10 mouse cellular contexts compared by ENCODE assay signal in the genomic region with DNA sequence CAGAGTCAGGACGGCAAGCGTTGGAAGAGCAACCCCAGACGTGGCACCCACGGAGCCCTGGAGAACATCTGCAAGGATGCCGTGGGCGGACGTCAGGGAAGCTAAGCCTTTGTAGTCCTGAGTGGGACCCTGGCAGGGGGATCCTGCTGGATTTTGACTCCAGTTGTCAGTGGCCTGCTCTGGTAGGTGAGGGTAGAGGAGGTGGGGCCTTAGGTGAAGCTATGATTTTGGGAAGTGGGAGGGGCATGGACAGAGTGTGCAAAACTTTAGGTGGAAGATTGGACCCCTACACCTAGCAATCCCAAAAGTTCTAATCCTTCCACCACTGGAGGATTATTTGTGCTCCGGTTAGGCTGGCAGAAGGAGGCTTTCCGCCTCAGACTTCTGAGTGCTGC. TPM values are rescaled to one million over a fixed set of nuclear protein-coding genes. Genes with fewer than 3 reads are reported as not detected.
DNase-seq lines count a peak whose midpoint lies in the region; ATAC-seq and TF ChIP-seq lines count a peak whose summit lies in the region.
"Had no signal": no experiment of that assay in that cellular context is flagged by ENCODE, and none has a peak within 500 bp of the region (broad histone marks: within the 10 kb centered on the region; RNA-seq: fewer than 3 reads in every experiment).

No protein-coding gene starts in this region.

- TF ChIP-seq CTCF in liver, postnatal 0 days (IDR thresholded peaks at IDR 0.05; ENCODE audit: low read depth), result no peak

- peak overlapping the region; percentile 58 for H3K4me3 ChIP-seq in heart, embryonic 12.5 days
- peak overlapping the region; percentile 44; the same call in 1 of the 2 replicates for H3K4me3 ChIP-seq in hindbrain, embryonic 11.5 days (ENCODE audit: low read depth, low read length)
- H3K4me3 ChIP-seq in liver, postnatal 0 days (ENCODE audit: low read depth, low read length), result peak overlapping the region; percentile 58

- H3K9me3 ChIP-seq in heart, embryonic 12.5 days (replicated peaks), result no peaks in the 10 kb centered on the region
- no peaks in the 10 kb centered on the region for H3K9me3 ChIP-seq in hindbrain, embryonic 11.5 days (ENCODE audit: control insufficient read depth, low read length)
- no peaks in the 10 kb centered on the region for H3K9me3 ChIP-seq in liver, postnatal 0 days (ENCODE audit: low read length)
- H3K9me3 ChIP-seq: G1E had no signal

- H3K4me2 ChIP-seq in heart, embryonic 12.5 days, result peak overlapping the region; percentile 97
- H3K4me2 ChIP-seq in hindbrain, embryonic 11.5 days (replicated peaks; ENCODE audit: low read depth, low read length), result no peak overlapping the region
- peak overlapping the region; percentile 75 for H3K4me2 ChIP-seq in liver, postnatal 0 days (ENCODE audit: low read depth, low read length)

- H3K4me1 ChIP-seq in heart, embryonic 12.5 days (replicated peaks), result peaks cover 66% of the 10 kb centered on the region
- peaks cover 4% of the 10 kb centered on the region; the same call in 1 of the 2 replicates for H3K4me1 ChIP-seq in hindbrain, embryonic 11.5 days (replicated peaks; ENCODE audit: control insufficient read depth, insufficient read depth, low read length)
- H3K4me1 ChIP-seq in liver, postnatal 0 days (ENCODE audit: insufficient read depth), result peaks cover 38% of the 10 kb centered on the region

- TF ChIP-seq EP300 in liver, postnatal 0 days (IDR thresholded peaks at IDR 0.05; ENCODE audit: low read depth), result no peak

- peak overlapping the region; percentile 79 for H3K9ac ChIP-seq in heart, embryonic 12.5 days
- no peak overlapping the region for H3K9ac ChIP-seq in hindbrain, embryonic 11.5 days (ENCODE audit: low read depth, low read length)
- H3K9ac ChIP-seq in liver, postnatal 0 days (replicated peaks), result peak overlapping the region; percentile 69

- ATAC-seq in heart, embryonic 12.5 days (ENCODE audit: insufficient number of reproducible peaks, low FRiP score), result 0 out of 2 replicates have a peak, but pooled peaks have one; percentile 19
- peak; percentile 44; the same call in 1 of the 2 replicates for ATAC-seq in hindbrain, embryonic 11.5 days (ENCODE audit: low FRiP score)
- peak; percentile 26 for ATAC-seq in liver, postnatal 0 days

- H3K27ac ChIP-seq in heart, embryonic 12.5 days (ENCODE audit: poor library complexity, severe bottlenecking), result 0 out of 2 replicates have a peak overlapping the region, but pooled peaks have one; percentile 49
- no peak overlapping the region for H3K27ac ChIP-seq in hindbrain, embryonic 11.5 days (ENCODE audit: low read depth, low read length)
- H3K27ac ChIP-seq in liver, postnatal 0 days (ENCODE audit: low read depth), result peak overlapping the region; percentile 97

- H3K27me3 ChIP-seq in heart, embryonic 12.5 days (replicated peaks), result no peaks in the 10 kb centered on the region
- no peaks in the 10 kb centered on the region; the same call in none of the 2 replicates for H3K27me3 ChIP-seq in hindbrain, embryonic 11.5 days (ENCODE audit: control insufficient read depth, insufficient read depth, low read length)
- H3K27me3 ChIP-seq in liver, postnatal 0 days (ENCODE audit: insufficient read depth, low read length), result no peaks in the 10 kb centered on the region

- no peak for DNase-seq in heart, postnatal 10 days
- peak; percentile 28 for DNase-seq in ES-CJ7 (ENCODE audit: low read depth, low spot score)
- no peak for DNase-seq in hindbrain, embryonic 11.5 days (ENCODE audit: low spot score)
- peak; percentile 15 for DNase-seq in liver, postnatal 0 days
- DNase-seq in right cerebral cortex, postnatal 14 days, result no peak
- no peak for DNase-seq in right cerebral cortex, postnatal 10 days (ENCODE audit: low spot score in 2 of 2)
- no peak for DNase-seq in layer of hippocampus, postnatal 14 days (ENCODE audit: low spot score in 2 of 2)

- H3K36me3 ChIP-seq in heart, embryonic 12.5 days, result no peaks in the 10 kb centered on the region
- no peaks in the 10 kb centered on the region for H3K36me3 ChIP-seq in hindbrain, embryonic 11.5 days (ENCODE audit: control insufficient read depth, insufficient read depth, low read length)
- H3K36me3 ChIP-seq in liver, postnatal 0 days (replicated peaks; ENCODE audit: insufficient read depth, low read length), result no peaks in the 10 kb centered on the region
- H3K36me3 ChIP-seq: G1E had no signal

- WGBS in heart, embryonic 12.5 days, result 21% methylated on average over 9 of the region's 9 CpGs
- WGBS in hindbrain, embryonic 11.5 days, result 24% methylated on average over 9 of the region's 9 CpGs
- WGBS in liver, postnatal 0 days (ENCODE audit: insufficient replicate concordance), result 44% methylated on average over 9 of the region's 9 CpGs

- intact Hi-C loops in heart, postnatal 10 days (cut with DNase I), result loop anchor here (2.0 kb wide), 1 partner anchor 22 kb away; no protein-coding TSS in a partner anchor

RNA-seq across cellular contexts. Expression of gene Epha1, which starts 0.7 kb away (rescaled TPM):
- 4.7 and 5.5 TPM in 2 replicates for polyA plus RNA-seq in heart, embryonic 12.5 days (2016; fragmentation: Nextera tagmentation; extraction: Ambion mirVana)
- total RNA-seq in heart, postnatal 10 days (2021), result under 1 TPM; 0.60 to 0.72 TPM
- polyA plus RNA-seq in hindbrain, embryonic 11.5 days (2014; fragmentation: Nextera tagmentation; extraction: Ambion mirVana), result 0.43 and 1.3 TPM in 2 replicates
- 16.8 and 18.7 TPM in 2 replicates for polyA plus RNA-seq in liver, postnatal 0 days (2015; fragmentation: Nextera tagmentation; extraction: Ambion mirVana)
- under 1 TPM; 0.57 to 0.71 TPM for total RNA-seq in layer of hippocampus, postnatal 14 days (2021)
- total RNA-seq: G1E had no signal
- polyA plus RNA-seq: G1E had no signal

RNA-seq across cellular contexts. Expression of gene Zyx, which starts 23.0 kb away (rescaled TPM):
- polyA plus RNA-seq in heart, embryonic 12.5 days (2016; fragmentation: Nextera tagmentation; extraction: Ambion mirVana), result 213 and 219 TPM in 2 replicates
- total RNA-seq in heart, postnatal 10 days (2021), result 100 to 1,000 TPM; 104 to 121 TPM
- polyA plus RNA-seq in hindbrain, embryonic 11.5 days (2014; fragmentation: Nextera tagmentation; extraction: Ambion mirVana), result 57.5 and 60.1 TPM in 2 replicates
- 55.3 and 57.8 TPM in 2 replicates for polyA plus RNA-seq in liver, postnatal 0 days (2015; fragmentation: Nextera tagmentation; extraction: Ambion mirVana)
- 10 to 100 TPM; 59.4 to 60.1 TPM for total RNA-seq in layer of hippocampus, postnatal 14 days (2021)

RNA-seq across cellular contexts. Expression of gene Tas2r143, which starts 27.6 kb away (rescaled TPM):
- not detected in 2 replicates for polyA plus RNA-seq in heart, embryonic 12.5 days (2016; fragmentation: Nextera tagmentation; extraction: Ambion mirVana)
- not detected for total RNA-seq in heart, postnatal 10 days (2021)
- polyA plus RNA-seq in hindbrain, embryonic 11.5 days (2014; fragmentation: Nextera tagmentation; extraction: Ambion mirVana), result not detected in 2 replicates
- not detected in 2 replicates for polyA plus RNA-seq in liver, postnatal 0 days (2015; fragmentation: Nextera tagmentation; extraction: Ambion mirVana)
- not detected for total RNA-seq in layer of hippocampus, postnatal 14 days (2021)
- total RNA-seq: gastrocnemius, adult 8-10 months had no signal
- polyA plus RNA-seq: G1E had no signal

RNA-seq across cellular contexts. Expression of gene Tas2r135, which starts 32.8 kb away (rescaled TPM):
- not detected in 2 replicates for polyA plus RNA-seq in heart, embryonic 12.5 days (2016; fragmentation: Nextera tagmentation; extraction: Ambion mirVana)
- total RNA-seq in heart, postnatal 10 days (2021), result under 1 TPM; 0.25 to 0.31 TPM
- 0.15 TPM in 1 of 2 replicates, not detected in the other for polyA plus RNA-seq in hindbrain, embryonic 11.5 days (2014; fragmentation: Nextera tagmentation; extraction: Ambion mirVana)
- not detected in 2 replicates for polyA plus RNA-seq in liver, postnatal 0 days (2015; fragmentation: Nextera tagmentation; extraction: Ambion mirVana)
- total RNA-seq in layer of hippocampus, postnatal 14 days (2021), result under 1 TPM in 1 of 2 experiments, not detected in 1; 0.36 TPM
- total RNA-seq: gastrocnemius, adult 8-10 months had no signal
- polyA plus RNA-seq: G1E had no signal

RNA-seq across cellular contexts. Expression of gene Fam131b, which starts 48.0 kb away (rescaled TPM):
- polyA plus RNA-seq in heart, embryonic 12.5 days (2016; fragmentation: Nextera tagmentation; extraction: Ambion mirVana), result 0.37 and 0.52 TPM in 2 replicates
- 1 to 10 TPM; 1.2 to 1.6 TPM for total RNA-seq in heart, postnatal 10 days (2021)
- polyA plus RNA-seq in hindbrain, embryonic 11.5 days (2014; fragmentation: Nextera tagmentation; extraction: Ambion mirVana), result 2.6 and 3.1 TPM in 2 replicates
- not detected in 2 replicates for polyA plus RNA-seq in liver, postnatal 0 days (2015; fragmentation: Nextera tagmentation; extraction: Ambion mirVana)
- total RNA-seq in layer of hippocampus, postnatal 14 days (2021), result 10 to 100 TPM; 76.4 to 77.5 TPM

Comparison
In these comparisons a context has a peak if more than half of its experiments do, and no peak if none do; other contexts are left out.
1. DNase-seq: peak in ES-CJ7 (single experiment) and liver, postnatal 0 days (single experiment); none in heart, postnatal 10 days (0 of 2), hindbrain, embryonic 11.5 days (single experiment), right cerebral cortex, postnatal 14 days (single experiment), right cerebral cortex, postnatal 10 days (0 of 2) and layer of hippocampus, postnatal 14 days (0 of 2).
2. Peak in every context shown above with its lines, with median percentiles within 50 percentile points of each other: ATAC-seq and H3K4me3 ChIP-seq.